Mouse (Mus musculus) frontal cortex, adult 2 months (tissue): ENCODE measurements around the gene Olfr726. TPM values are rescaled to one million over a fixed set of nuclear protein-coding genes. Genes with fewer than 3 reads are reported as not detected.

Experiments
- DNase-seq, 2 experiments: peaks; one replicate each; pipeline ENCODE4 v3.0.0; 2022; ENCODE audit warnings: low spot score in 1 of 2; ENCODE audit errors: extremely low spot score in 1 of 2
- polyA plus RNA-seq: library from polyadenylated mRNA; depleted of rRNA; stranded (reverse); fragments of >200 nt; gene quantifications from 2 replicates; pipeline ENCODE4 v1.2.3, GENCODE M21; 2012; rRNA removed

Olfr726 gene
- 0.06 TPM in 1 of 2 replicates, not detected in the other for polyA plus RNA-seq

DNA sequence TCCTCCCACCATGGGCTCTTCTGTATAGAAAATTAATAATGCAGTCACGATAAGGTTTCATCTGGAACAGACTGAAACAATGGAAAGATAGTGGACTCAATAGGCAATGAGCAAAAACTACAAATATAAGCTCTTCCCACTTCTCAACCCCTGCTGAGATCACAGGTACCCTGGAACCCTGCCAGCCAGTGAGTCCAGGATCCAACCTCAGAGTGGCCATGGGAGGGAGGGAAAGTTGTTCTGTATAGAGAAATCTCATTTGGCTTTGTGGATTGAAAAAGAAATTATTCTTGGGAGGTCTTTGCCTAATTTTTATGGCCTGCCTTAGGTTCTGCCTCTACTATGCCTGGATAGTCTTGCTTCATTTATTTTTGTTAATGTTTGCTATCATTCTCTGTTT lies at the start of gene Olfr726:
Gene Olfr726 (minus strand): TSS at position 101 of the 400 bp plus-strand sequence.
- no peak for DNase-seq

DNA sequence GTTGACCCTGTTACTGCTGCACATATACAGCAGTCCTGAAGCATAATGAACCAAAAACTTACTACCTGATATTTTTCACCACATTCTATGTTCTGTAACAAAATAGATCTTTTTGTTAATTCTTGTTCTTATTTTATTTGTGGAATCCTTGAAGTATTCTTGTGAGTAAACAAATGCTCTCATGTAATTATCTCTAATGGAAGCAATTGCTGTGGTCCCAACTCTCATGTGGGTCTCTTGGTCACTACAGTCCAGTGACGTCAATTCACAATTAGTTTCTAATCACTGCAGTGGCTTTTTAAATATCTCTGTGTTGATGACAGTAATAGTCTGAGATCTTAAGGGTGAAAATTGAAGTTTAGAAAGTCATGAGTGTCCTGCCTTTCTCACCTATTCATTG lies 32.1 kb upstream of the Olfr726 start, which contains the start of gene Olfr727:
Gene Olfr727 (plus strand): TSS at position 301 of the 400 bp plus-strand sequence.
- no peak for DNase-seq

DNA sequence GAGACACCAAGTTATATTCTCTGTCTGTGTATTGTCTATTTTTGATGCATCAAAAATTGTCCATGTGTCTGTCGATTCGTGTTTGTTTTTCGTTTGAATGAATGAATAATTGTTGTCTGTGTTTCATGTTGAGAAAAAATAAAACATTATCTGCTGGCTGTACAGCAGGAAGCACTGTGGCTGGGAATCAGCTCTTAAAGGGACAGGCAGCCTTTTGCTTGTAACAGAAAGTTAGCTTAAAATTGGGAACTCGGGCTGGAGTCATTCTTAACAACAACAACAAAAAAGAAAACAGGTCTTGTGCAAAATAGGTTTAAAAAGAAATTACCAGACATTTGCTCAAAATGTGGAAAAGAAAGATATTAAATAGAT lies 28.0 kb downstream of the Olfr726 start:
- DNase-seq = no peak

DNA sequence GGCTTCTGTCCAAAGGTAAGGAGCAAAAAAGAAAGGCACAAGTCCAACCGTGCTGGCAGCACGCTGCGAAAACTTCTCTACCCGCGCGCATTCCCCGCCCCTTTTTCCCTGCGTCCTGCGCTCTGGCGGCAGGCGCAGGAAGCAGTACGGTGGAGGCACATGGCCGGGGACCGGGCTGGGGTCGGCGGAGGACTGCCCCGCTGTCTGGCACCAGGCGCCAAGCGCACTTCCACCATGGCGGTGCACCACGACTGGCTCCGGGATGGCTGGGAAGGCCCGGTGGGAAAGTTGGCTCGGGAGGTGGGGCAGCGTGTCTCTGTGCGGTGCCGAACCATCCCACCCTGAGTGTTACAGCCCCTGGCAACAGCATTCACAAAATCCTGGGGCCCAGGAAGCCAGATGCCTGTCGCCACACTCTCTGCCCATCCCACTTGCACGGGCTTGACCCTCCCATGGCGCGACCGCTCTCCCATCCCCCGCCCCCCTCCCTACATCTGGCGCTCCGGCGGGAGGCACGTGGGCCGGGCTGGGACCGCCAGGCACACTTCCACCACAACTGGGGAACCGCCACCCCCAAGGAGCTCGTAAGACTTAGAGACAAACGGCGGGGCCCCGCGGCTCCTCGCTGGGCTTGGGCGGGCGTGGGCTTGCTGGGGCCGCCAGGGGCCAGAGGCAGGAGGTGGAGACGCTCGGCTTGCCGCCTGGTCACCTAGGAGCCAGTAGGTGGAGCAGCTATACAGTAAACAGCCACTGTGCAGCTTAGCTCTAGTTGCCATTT lies 28.6 kb downstream of the Olfr726 start:
- peak; percentile 1 to 48 for DNase-seq

DNA sequence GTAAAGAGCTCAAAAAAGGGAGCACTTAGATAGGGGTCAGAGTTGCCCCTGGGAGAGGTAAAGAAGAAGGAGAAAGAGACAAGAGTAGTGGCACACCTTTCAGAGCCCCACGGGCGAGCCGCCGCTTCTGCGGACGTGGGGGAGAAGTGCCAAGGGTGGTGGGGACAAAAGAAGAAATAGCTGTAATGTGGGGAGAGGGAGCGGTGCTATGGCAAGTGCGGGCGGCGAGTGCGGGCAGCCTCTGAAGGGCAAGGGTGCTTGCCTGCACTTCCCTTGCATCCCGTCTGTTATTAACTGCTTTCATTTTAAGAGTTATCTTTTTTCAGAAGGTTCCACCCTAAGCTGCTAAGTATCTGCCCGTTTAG lies 29.2 kb downstream of the Olfr726 start:
- no peak for DNase-seq

DNA sequence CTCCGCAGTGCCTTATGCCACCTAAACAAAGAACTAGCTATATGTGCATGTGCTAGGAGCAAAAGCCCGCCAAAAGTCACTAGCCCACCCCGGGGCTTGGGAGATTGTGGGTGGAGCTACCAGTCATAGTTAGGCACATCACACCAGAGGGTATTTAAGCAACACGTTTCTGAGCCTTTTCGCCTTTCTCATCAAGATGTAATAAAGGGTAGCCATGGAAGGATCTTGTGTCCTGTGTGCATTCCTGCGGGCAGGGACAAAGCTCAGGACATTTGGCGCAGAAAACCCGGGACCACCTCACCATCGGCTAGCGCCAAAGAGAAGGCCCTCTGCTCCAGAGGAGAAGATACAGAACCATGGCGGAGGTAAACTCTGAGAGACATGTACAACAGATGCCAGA lies 29.6 kb downstream of the Olfr726 start:
- peak in 1 of 2 experiments; percentile 1 for DNase-seq

DNA sequence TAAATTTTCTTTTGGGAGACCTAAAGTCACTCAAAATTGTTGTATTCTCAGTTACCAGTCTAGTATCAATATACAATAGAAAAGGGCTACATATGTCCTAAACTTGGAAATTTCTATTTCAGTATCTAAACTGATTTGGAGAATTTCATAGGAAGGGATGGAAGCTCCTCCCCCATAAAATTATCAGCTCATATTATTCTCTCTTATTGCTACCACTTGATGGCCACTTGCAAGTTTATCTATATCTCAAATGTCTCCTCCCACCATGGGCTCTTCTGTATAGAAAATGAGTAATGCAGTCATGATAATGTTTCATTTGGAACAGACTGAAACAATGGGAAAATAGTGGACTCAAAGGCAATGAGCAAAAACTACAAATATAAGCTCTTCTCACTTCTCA lies 50.5 kb downstream of the Olfr726 start, which contains the start of gene Olfr725:
Gene Olfr725 (minus strand): TSS at position 101 of the 400 bp plus-strand sequence.
- DNase-seq = no peak

Other genes with a start within 250 kb of the Olfr726 start
- not detected in 2 replicates for gene Olfr722, start 189.0 kb downstream of the Olfr726 start, polyA plus RNA-seq
- not detected in 2 replicates for gene Olfr723, start 159.2 kb downstream of the Olfr726 start, polyA plus RNA-seq
- not detected in 2 replicates for gene Olfr724, start 127.7 kb downstream of the Olfr726 start, polyA plus RNA-seq
- gene Olfr725, start 50.6 kb downstream of the Olfr726 start, polyA plus RNA-seq = not detected in 2 replicates
- gene Olfr727, start 32.2 kb upstream of the Olfr726 start, polyA plus RNA-seq = 0.08 TPM in 1 of 2 replicates, not detected in the other
- not detected in 2 replicates for gene Olfr728, start 51.7 kb upstream of the Olfr726 start, polyA plus RNA-seq
- gene Olfr729, start 62.0 kb upstream of the Olfr726 start, polyA plus RNA-seq = not detected in 2 replicates
- gene Olfr730, start 97.2 kb upstream of the Olfr726 start, polyA plus RNA-seq = 0.02 TPM in 1 of 2 replicates, not detected in the other
- gene Olfr731, start 150.9 kb upstream of the Olfr726 start, polyA plus RNA-seq = not detected in 2 replicates
- not detected in 2 replicates for gene Olfr732, start 193.3 kb upstream of the Olfr726 start, polyA plus RNA-seq
- gene Olfr733, start 210.6 kb upstream of the Olfr726 start, polyA plus RNA-seq = not detected in 2 replicates
- not detected in 2 replicates for gene Olfr734, start 235.8 kb upstream of the Olfr726 start, polyA plus RNA-seq